Mouse (Mus musculus): ENCODE measurements around the gene Mab21l2. TPM values are rescaled to one million over a fixed set of nuclear protein-coding genes. Genes with fewer than 3 reads are reported as not detected.

The Mab21l2 gene
- under 1 TPM; 0.20 to 0.86 TPM for total RNA-seq (2021)
- long read RNA-seq, experiment 1, result 0 reads
- long read RNA-seq, experiment 2, result 0 reads

GRCm38 (mm10) chr3:86548091-86549015 lies at the start of gene Mab21l2:
Gene Mab21l2 (minus strand): TSS chr3:86548629.
- no peak for DNase-seq

DNA sequence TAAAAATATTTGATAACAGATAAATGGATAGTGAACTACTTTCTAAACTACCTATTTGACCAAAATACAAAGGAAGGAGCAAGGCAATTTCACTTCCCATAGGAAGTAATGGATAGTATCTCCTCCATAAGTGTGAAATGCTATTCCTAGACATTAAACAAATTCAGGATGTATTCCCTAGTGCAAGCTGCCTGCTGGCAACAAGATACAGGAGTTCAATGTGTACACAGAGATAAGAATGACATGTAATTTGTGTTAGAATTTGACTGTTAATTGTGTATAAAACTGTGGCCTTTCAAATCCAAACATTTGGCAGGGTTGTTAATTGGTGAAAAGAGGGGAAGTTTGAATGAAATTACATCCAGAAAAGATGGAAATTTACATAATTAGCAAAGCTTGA lies 26.9 kb upstream of the Mab21l2 start:
- DNase-seq, result no peak

DNA sequence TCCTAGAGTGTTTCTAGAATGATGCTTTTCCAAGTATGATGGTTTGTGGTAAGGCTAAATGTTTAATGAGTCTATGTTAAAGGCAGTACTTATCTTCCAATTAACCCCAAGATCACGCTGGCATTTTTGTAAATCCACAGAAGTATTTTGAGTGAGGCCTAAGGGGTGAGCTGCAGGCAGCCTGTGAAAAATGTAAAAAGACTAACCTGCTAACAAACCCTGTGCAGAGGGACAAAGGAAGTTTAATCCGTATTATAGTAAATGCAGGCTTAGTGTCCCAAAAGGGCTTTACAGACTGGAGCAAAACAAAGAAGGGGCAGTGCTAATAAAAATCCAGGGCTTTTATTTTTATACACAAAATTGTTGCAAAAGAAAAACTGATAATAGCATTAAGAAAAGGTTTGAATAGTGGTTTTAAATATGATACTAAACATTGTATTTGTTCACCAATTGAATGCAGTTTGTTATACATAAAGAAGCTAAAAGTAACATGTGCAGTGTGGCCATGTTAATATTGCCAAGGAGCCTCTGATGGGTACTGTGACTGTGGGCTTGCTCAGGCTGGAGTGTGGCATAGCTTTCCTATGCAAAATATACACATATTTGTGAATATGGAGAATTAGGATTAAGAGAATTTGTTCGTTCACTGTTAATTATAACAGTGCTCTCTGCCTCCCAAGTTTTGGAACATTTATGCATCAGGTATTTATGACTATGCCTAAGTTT lies 24.3 kb upstream of the Mab21l2 start:
- DNase-seq, result no peak

- no peak for DNase-seq
Observed at GRCm38 (mm10) chr3:86571518-86571917, 23.1 kb upstream of the Mab21l2 start.

DNA sequence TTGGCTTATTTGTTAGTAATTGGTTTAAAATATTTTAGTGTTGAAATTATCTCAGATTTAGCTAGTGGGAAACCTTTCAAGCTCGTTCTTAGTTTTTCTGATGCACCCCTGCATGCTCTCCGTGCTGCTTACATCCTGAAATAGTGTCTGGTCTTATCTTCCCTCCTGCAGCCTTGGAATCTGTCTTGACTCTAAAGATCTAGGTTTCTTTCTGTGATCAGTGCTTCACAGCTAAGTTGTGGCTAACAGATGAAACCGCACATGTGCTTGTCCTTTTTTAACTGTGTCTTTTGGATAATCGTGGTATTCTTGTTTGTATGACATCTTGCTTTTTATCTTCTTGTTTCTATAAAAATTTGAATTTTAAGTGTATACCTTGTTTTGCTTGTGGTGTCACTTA lies 18.9 kb upstream of the Mab21l2 start:
- no peak for DNase-seq

- DNase-seq, result no peak
Observed at GRCm38 (mm10) chr3:86561396-86561795, 13.0 kb upstream of the Mab21l2 start.

- DNase-seq, result no peak
Observed at GRCm38 (mm10) chr3:86561023-86561344, 12.6 kb upstream of the Mab21l2 start.

DNA sequence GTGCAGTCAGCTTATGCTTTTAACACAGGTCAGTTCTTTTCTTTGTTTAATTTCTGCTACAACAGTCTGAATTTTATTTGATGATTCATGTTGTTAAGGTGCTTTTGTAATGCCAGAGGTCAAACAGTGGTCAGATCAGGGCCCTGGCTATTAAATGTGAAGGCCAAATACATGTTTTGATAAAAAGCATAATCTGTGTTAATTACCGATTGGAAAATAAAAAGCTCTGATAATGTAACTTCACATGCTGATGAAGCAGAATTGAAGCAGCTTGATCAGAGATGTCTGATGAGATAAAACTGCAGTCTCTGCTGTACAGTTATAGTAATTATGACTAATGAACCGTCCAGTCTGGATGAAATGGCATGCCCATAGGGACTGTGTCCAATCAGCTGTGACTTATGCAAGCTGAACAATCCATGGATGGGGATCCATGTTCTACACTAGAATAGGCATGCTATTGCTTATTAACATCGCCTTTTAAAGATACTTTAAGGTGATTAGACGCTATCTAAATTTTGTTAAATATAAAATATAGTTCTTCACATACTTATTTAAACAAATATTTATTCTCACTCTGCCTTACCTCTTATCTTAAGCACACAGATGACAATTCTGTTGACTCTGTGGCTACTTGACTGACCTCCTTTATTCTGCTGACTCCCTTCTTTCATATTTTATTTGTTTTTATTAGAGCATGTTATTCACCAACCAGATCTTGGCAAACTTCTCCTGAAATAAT lies 12.0 kb upstream of the Mab21l2 start:
- DNase-seq, result no peak

DNA sequence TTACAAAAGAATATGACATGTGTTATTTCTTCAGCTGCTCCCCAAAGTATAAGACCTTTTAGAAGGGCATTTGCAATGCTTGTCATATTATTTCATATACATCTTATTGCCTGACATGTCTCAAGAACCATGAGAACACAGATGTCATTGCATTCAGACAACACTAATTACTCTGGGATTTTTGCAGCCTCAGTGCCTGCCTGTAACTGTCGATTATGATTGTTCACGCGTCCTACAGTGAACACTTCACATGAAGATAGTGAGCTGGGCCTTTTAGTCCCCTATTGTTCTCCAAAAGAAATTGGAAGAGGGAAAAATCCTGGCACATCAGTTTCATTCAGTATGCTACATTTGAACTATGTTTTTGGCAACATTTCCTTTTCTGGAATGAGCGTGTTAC lies 11.2 kb upstream of the Mab21l2 start:
- DNase-seq, result no peak

- no peak for DNase-seq
Observed at GRCm38 (mm10) chr3:86558976-86559375, 10.5 kb upstream of the Mab21l2 start.

DNA sequence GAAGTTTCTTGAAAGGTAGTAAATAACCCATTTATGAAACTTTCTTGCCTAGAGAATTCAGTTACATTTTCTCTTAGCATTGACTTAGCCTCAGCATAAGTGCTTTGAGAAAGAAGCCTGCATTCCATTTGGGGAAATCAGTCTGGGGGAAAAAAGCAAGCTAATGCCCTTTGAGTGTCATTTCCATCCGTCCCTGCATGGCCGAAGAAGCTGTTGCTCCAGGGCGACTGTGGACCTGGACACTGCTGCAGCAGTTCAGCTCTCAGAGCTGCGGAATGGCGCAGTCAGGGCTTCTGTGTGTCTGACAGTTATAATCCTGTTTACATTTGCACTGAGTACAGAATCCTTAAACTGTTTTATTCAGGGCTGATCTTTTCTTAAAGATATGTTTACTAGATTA lies 3.7 kb upstream of the Mab21l2 start:
- no peak for DNase-seq

GRCm38 (mm10) chr3:86551011-86551728 lies 2.7 kb upstream of the Mab21l2 start:
- DNase-seq, result no peak

GRCm38 (mm10) chr3:86550301-86551010 lies 2.0 kb upstream of the Mab21l2 start:
- no peak for DNase-seq

GRCm38 (mm10) chr3:86547251-86547791 lies 1.1 kb downstream of the Mab21l2 start:
- no peak for DNase-seq

DNA sequence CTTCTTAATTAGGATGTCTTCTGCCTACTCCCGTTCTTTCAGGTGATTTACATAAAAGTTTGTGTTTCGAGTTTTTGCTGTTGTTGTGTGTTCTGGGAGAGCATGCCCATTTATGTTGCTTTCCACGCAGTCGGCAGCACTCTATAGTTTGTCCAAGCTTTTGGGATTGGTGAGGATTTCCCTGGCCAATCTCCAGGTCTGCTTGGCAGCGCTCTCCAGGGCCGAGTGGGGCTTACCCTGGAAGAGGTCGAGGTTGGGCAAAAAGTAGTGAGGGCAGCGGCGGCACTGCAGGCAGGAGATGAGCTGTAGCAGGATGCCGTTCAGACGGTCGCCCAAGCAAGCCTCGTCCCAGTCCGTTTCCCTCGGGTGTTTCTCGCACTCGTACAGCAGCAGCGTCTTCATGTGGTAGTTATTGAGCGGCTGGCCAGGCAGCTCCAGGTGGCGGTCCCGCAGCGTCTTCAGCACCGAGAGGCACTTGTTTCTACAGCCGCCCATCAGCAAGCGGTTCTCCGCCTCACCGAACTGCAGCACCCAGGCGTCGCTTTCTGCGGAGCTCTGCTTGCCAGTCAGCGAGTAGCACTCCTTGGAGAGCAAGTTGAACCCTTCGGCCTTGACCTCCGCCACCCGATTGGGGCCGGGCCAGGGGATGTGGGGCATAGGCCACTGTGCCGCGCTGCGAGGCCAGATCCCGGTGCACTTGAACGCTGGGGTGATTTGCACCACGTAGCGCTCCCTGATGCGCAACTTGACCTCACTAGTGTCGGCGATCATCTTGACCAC lies 1.8 kb downstream of the Mab21l2 start:
- peak; percentile 10 for DNase-seq

DNA sequence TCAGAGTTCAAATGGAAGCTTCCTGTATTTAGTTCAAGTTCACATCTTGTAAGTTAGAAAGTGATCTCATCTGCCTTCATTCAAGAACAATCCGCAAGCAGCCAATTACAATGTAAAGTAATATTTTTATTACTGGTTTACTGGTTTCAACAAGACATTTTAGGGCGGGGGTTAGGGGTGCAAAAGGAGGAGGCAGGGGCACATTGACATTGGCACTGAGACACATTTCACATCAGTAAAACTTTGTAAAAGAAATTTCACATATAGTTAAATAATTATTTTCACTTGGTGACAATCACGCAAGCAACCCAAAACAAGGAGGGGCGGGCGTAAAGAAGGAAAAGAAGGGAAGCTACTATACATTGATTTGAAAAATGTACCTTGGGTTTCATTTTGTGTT lies 2.5 kb downstream of the Mab21l2 start:
- DNase-seq, result no peak

- DNase-seq, result no peak
Observed at GRCm38 (mm10) chr3:86544785-86545184, 3.6 kb downstream of the Mab21l2 start.

DNA sequence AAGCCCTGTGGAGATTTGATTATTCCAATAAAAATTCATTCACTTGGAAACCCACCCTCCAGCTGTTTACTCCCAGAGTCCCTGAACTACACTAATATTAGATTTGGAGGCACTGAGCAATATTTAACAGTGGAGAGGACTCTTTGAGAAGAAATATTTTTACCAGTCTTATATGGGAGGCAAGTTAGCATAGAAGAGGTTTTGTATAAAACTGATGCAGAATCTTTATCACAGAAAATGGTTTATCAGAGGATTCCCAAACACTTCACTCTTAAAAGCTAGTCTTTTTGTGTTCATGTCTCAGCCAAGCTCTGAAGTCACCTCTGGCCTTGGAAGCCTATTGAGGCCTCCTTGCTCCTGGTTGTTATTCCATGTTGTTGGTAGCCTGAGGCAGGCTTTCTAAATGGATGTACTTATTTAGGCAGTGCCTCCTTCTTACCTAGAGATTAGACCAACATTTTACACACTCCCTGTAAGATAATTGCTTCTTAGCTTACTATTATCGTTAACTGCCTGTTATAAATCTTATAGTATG lies 6.5 kb downstream of the Mab21l2 start:
- no peak for DNase-seq

GRCm38 (mm10) chr3:86541074-86541614 lies 7.3 kb downstream of the Mab21l2 start:
- DNase-seq, result no peak

Data from gastrocnemius, postnatal 25 days (tissue).